Mouse (Mus musculus): Measurements from ENCODE around the gene Kcnq2.

The Kcnq2 gene

DNA sequence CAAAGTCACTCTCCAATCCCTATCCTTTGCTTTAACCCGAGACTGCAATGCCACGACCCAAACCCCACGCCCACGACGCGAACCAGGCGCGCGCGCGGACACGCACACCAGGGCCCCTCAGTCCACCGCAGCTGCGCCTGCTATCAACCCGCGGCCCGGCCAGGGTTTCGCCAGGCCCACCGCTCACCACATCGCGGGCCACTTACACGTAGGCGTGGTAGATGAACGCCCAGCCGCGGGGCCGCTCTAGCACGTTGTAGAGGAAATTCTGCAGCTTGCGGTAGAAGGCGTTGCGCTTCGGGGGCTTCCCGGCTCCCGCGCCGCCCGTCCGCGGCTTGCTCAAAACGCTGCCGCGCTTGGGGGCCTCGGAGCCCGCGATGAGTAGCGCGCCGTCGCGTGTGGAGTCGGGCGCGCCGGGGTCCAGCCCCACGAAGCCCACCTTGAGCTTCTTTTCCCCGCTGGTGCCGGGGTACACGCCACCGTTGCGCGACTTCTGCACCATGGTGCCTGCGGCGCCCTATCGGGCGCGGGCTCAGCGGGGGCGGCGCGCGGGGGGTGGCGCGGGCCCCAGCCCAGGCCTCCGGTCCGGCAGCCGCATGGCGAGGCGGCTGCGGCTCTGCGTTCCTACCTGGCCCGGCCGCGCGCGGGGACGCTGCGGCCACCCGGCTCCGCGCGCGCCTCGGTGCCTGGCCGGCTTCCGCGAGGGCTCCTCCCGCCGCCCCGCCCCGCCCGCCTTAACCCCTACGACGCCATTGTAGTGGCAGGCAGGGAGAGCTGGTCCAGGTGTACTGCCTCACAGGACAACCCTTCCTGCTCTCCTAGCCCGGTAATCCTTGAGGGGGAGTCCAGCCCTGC, at the start of gene Kcnq2:
TSS of gene Kcnq2 (minus strand) at position 710 of the 855 bp plus-strand sequence.
- no peak for DNase-seq (ENCODE audit: low spot score in 2 of 2)

- DNase-seq (ENCODE audit: low spot score in 2 of 2) = no peak
Observed at GRCm38 (mm10) chr2:181180898-181181297, 45.8 kb upstream of the Kcnq2 start.

- no peak for DNase-seq (ENCODE audit: low spot score in 2 of 2)
Observed at GRCm38 (mm10) chr2:181178471-181178870, 43.4 kb upstream of the Kcnq2 start.

- no peak for DNase-seq (ENCODE audit: low spot score in 2 of 2)
Observed at GRCm38 (mm10) chr2:181178015-181178414, 42.9 kb upstream of the Kcnq2 start.

DNA sequence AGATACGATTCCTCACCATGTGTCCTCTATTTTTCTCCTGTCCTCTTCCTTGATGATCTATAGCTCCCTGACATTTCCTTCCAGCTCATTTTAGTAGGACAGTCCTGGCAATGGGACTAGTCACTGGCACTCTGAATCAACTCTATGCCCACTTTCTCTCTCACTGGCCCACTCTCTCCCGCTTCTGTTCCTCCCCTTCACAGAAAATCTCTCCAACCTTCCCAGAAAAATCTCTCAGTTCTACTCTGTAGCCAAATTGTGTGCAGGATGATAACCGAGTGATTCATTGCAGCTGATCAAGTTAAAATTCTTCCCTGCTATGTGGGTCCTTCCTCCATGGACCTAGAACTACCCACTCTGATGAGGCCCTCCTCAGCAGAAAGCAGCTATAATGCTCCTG, 39.5 kb upstream of the Kcnq2 start:
- no peak for DNase-seq (ENCODE audit: low spot score in 2 of 2)

DNA sequence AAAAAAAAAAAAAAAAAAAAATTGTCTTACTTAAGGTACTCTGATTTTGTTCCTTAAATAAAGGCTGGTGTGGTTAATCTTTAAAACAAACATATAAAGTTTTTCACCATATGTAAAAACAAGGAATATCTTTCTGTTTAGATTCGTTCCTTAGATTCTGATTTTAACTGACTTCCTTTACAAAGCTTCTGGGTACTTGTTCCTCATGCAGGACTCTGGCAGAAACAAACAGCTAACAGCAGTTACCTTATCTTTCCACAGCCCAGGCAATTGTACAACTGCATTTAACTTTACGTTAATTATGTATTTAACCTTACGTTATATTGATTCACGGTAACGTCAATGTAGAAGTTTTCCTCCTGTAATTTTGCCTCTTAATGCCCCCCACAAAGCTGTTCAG, 31.4 kb upstream of the Kcnq2 start:
- no peak for DNase-seq (ENCODE audit: low spot score in 2 of 2)

DNA sequence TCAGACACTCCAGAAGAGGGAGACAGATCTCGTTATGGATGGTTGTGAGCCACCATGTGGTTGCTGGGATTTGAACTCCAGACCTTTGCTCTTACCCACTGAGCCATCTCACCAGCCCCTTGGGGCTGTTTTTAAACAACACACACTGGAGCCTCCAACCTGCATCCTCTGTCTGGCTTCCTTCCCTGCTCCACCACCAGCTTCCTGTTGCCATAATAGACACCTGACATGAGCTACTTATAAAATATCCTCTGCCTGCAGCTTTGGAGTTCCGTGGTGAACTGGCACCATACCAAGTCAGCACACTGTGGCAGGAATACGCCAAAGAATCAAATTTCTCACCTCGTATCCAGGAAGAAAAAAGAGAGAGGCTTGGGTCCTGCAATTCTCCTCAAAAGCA, 25.7 kb upstream of the Kcnq2 start:
- no peak for DNase-seq (ENCODE audit: low spot score in 2 of 2)

DNA sequence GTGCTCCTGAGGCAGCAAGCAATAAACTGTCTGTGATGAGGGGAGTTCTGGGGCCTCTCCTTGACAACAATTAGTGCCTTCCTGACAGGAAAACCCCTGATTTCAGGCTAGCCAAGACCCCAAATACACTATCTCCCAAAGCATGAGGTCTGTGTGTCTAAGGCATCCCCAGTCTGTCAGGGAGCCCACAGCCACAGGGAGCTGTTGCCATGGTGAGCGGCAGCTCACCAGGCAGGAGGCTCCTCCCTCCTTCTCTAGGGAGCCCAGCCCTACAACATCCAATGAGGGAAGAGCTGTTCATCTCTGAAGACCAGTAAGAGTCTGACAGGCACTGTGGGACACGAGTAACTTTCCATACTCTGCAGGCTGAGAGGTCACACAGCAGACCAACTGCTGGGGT, 24.7 kb upstream of the Kcnq2 start:
- no peak for DNase-seq (ENCODE audit: low spot score in 2 of 2)

DNA sequence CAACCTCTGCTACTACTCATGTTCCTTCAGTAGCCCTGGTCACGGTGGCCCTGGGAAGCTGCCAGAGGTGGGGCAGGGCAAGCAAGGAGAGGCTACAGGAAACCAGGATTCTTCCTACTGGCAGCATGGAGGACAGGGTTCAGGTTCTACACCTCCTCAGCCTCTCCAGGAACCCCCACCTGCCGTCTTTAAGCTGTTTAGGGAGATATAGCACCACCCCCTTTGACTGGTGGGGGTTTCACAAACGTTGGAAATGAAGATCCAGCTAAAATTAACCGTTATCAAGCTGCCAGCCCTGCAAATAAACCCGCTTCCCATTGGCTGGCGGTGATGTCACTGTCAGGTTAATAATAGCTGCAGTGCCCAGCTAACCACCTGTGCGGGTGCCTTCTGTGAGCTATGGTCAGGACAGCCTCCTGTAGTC, 24.0 kb upstream of the Kcnq2 start:
- DNase-seq (ENCODE audit: low spot score in 2 of 2) = no peak

- no peak for DNase-seq (ENCODE audit: low spot score in 2 of 2)
Observed at GRCm38 (mm10) chr2:181158471-181158870, 23.4 kb upstream of the Kcnq2 start.

DNA sequence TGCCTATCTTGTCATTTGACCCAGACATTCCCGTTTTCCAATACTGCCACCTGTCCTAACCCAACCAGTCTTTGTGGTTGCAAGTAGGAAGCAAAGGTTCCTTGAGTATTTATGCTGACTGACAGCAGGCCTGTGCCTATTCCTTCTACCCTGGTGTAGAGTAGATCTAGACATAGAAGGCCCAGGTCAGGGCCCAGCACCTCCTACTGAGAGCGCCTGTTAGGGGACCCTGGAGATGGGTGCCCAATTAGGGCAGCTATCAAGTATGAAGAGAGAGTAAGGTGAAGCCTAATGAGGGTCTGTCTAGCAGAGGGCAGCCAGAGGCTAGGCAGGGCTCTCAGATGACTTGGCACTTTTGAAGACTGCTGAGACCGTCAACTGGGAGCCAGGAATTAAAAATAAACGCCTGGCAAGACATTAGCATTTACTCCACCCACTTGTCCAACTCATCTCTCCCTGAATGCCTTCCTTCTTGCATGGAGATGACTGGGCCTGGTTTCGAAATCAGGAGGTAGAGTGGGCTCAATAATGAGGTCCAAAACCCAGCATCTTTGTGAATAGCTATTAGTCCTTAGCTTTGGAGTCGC, 22.7 kb upstream of the Kcnq2 start:
- no peak for DNase-seq (ENCODE audit: low spot score in 2 of 2)

DNA sequence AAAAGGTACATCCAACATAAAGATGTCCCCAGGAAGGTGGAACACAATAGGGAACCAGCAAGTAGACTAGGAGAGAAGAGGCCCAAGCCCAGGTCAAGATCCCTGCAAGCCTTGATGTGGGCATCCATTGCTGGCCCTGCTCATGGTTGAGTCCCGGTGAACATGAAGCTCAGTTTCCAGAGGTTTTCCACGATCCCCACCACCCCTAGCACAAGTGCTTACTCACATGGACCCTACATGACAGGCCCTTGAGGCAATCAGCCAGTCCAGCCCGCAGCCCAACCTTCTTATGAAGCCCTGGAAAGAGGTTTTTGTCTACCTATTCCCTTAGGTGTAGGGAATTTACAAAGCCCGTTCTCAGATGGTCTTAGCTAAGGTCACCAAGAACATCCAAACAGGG, 22.1 kb upstream of the Kcnq2 start:
- no peak for DNase-seq (ENCODE audit: low spot score in 2 of 2)

GRCm38 (mm10) chr2:181156248-181157121, 21.4 kb upstream of the Kcnq2 start, which contains the start of gene Eef1a2:
Eef1a2 (minus strand) TSS chr2:181157014.
- DNase-seq (ENCODE audit: low spot score in 2 of 2) = no peak

- no peak for DNase-seq (ENCODE audit: low spot score in 2 of 2)
Observed at GRCm38 (mm10) chr2:181155801-181156200, 20.7 kb upstream of the Kcnq2 start.

DNA sequence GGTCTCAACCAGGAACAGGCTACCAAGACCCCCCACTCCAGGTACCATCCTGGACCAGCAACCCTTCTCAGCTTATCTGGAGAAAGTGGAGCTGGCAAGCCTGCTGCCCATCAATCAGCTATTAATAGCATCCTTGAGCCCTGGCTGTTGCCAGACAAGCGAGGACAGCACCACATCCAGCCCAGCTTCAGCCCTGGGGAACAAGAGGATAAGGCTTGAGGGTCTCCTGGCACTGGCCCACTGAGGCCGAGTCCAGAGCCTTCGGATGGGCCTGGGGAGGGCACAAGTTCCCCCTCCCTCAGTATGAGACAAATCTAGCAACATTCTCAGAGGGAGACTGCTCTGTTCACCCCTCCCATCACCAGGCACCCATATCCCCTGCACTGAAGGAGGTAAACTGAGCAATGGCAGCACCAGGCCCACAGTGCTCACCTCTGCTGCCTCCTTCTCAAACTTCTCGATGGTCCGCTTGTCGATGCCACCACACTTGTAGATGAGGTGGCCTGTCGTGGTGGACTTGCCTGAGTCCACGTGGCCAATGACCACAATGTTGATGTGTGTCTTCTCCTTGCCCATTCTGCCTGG, 19.8 kb upstream of the Kcnq2 start:
- no peak for DNase-seq (ENCODE audit: low spot score in 2 of 2)

GRCm38 (mm10) chr2:181154361-181154760, 19.3 kb upstream of the Kcnq2 start:
- no peak for DNase-seq (ENCODE audit: low spot score in 2 of 2)

GRCm38 (mm10) chr2:181153837-181154236, 18.7 kb upstream of the Kcnq2 start:
- DNase-seq (ENCODE audit: low spot score in 2 of 2) = peak in 1 of 2 experiments; percentile 45

DNA sequence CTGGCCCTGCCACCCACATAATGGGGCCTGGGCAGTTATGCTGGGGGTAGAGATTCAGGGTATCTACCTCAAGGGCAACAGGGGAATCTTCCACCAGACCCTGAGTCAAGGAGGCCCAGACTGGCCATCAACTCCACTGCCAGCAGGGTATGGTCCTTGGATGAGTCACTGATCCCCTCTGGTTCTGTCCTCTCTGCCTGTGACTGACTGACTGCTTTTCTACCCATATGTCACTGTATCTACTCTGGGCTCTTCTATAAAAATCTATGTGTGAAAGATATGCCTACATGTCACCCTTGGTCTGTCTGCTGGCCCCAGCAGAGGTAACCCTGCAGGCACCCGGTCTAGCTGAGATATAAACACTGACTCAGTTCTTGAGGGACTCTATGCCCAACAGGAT, 18.0 kb upstream of the Kcnq2 start:
- DNase-seq (ENCODE audit: low spot score in 2 of 2) = no peak

GRCm38 (mm10) chr2:181152701-181153100, 17.6 kb upstream of the Kcnq2 start:
- no peak for DNase-seq (ENCODE audit: low spot score in 2 of 2)

GRCm38 (mm10) chr2:181150281-181150680, 15.2 kb upstream of the Kcnq2 start:
- DNase-seq (ENCODE audit: low spot score in 2 of 2) = no peak

GRCm38 (mm10) chr2:181148318-181148955, 13.3 kb upstream of the Kcnq2 start:
- no peak for DNase-seq (ENCODE audit: low spot score in 2 of 2)
